Mouse (Mus musculus) embryo, embryonic 10 days (tissue): ENCODE results near the gene Cpsf2.
A peak's percentile ranks its signal among the peaks of the same experiment; 100 is the strongest.
"Not testable (repeated sequence)": the region's sequence is repeated elsewhere in the genome, so short reads cannot be mapped to it uniquely, and the experiment has no call there.

Source experiments
- DNase-seq: peaks from one replicate; pipeline ENCODE4 v3.0.0-alpha.2; 2015; ENCODE audit warnings: low spot score

The Cpsf2 gene

GRCm38 (mm10) chr12:101975601-101976571, at the start of gene Cpsf2:
Cpsf2 (plus strand) TSS chr12:101975988.
- DNase-seq: peak; percentile 88

DNA sequence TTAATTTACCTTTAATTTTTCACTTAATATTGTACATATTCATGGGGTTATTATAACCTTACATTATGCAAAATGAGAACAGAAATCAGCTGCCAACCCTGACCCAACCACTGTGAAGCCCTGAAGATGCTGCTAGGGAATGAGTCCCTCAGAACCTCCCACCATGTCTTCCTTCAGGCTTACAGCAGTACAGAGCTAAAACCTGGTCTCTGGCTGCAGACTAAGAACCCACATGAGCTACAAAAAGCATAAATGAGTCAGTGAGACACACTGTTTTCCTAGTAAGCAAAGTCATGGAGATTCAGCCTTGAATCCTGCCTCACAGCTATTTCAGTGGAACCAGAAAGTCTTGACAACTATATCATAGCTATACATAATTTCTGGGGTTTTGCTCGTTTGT, 47.4 kb upstream of the Cpsf2 start:
- no peak for DNase-seq

- DNase-seq: no peak
Measured at GRCm38 (mm10) chr12:101935223-101935622, 40.6 kb upstream of the Cpsf2 start.

DNA sequence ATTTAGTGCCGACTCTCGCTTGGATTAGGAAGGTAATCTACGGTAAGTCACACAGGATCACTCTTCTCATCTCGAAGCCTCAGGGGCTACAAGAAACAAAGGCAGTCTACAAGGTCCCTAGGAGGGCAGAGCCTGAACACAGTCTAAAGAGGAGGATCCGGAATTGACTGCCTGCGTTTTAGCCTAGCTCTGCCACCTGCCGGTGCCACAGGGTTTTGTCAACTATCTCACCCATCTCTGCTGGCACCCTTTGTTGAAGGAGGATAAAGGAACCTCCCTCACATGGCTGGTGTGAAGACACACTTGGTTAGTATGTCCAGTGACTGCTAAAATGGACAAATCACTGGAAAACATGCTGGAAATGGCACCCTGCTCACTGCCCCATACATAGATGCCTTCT, 38.2 kb upstream of the Cpsf2 start:
- DNase-seq: no peak

DNA sequence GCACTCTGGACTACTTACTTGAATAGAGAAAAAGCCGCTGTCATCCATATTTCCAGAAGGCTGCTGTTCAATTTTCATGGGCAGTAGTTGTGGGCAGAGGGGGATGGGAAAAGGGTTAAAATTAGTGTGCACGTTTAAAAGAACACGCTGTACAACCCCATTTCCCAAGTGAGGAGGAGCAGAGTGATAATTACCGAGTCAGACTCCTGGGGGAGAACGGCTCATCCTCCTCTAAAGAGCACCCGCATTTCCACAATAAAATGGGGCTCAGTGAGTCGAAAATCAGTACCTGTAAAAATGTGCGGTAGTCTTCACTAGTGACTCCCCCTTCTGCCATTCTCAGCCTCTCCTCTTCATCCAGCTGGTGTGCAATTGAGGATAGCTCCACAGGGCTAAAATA, 27.8 kb upstream of the Cpsf2 start:
- no peak for DNase-seq

GRCm38 (mm10) chr12:101948801-101949200, 27.0 kb upstream of the Cpsf2 start:
- no peak for DNase-seq

DNA sequence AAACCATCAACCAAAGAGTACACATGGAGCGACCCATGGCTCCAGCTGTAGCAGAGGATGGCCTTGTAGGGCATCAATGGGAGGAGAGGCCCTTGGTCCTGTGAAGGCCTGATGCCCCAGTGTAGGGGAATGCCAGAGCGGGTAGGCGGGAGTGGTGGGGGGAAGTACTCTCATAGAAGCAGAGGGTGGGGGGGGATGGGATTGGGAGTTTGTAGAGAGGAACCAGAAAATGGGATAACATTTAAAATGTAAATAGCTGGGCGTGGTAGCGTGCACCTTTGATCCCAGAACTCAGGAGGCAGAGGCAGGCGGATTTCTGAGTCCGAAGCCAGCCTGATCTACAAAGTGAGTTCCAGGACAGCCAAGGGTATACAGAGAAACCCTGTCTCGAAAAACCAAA, 20.0 kb upstream of the Cpsf2 start:
- not testable (repeated sequence) for DNase-seq

- peak; percentile 24 for DNase-seq
Measured at GRCm38 (mm10) chr12:101957079-101957941, 18.5 kb upstream of the Cpsf2 start.

DNA sequence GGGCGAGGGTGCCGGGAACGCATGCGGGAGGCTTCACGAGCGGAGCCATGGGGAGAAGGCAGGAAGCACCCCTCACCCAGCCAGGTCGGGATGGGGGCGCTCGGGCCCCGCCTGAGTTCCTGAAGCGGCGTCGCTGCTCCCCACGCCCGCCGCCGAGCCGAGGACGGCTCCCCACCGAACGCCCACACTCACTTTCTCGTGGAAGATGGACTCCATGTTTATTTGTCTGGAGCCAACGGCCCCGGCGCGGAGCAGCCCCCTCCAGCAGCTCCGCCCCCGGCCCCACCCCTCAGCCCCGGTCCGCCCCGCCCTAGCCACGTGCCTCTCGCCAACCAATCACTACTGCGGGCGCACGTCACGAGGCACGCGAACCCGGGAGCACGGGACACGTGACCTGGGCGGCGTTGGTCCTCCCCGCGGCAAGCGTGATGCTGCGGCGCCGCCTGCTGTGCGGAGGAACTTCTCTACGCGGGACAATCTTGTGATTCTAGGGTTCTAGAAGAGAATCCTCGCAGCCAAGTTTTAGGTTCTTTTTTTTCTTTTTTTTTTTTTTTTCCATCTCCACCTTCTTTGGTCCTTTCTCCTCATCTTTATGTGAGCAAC, 17.7 kb upstream of the Cpsf2 start, which contains the start of gene Atxn3:
Gene Atxn3, minus strand, starts transcription at position 305 of the 603 bp plus-strand sequence.
- DNase-seq: peak; percentile 99

GRCm38 (mm10) chr12:101958556-101958955, 17.2 kb upstream of the Cpsf2 start:
- DNase-seq: no peak

- not testable (repeated sequence) for DNase-seq
Measured at GRCm38 (mm10) chr12:101958960-101959780, 16.6 kb upstream of the Cpsf2 start.

GRCm38 (mm10) chr12:101971311-101971710, 4.5 kb upstream of the Cpsf2 start:
- no peak for DNase-seq

- DNase-seq: no peak
Measured at GRCm38 (mm10) chr12:101972230-101972629, 3.6 kb upstream of the Cpsf2 start.

GRCm38 (mm10) chr12:101974571-101974970, 1.2 kb upstream of the Cpsf2 start:
- no peak for DNase-seq

GRCm38 (mm10) chr12:101975167-101975600, 604 bp upstream of the Cpsf2 start:
- DNase-seq: no peak

- no peak for DNase-seq
Measured at GRCm38 (mm10) chr12:101976651-101977403, 1.0 kb downstream of the Cpsf2 start.

GRCm38 (mm10) chr12:101977404-101977915, 1.7 kb downstream of the Cpsf2 start:
- DNase-seq: no peak

DNA sequence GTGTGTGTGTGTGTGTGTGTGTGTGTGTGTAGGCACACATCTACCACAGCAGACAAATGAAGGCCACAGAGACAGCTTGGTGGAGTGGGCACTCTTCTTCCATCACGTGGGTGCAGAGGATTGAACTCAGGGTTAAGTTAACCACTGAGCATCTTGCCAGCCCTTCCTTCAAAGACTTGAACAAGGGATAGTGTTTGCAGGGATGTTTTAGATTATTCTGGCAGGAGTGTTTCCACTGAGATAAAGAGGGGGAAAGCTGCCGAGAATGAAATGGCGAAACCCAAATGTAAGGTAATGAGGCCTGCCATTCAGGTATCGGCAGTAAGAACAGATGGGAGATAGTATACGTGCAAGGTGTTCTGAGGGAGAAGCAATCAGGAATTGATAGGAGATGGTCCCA, 2.4 kb downstream of the Cpsf2 start:
- no peak for DNase-seq

- DNase-seq: no peak
Measured at GRCm38 (mm10) chr12:101978588-101978987, 2.8 kb downstream of the Cpsf2 start.

DNA sequence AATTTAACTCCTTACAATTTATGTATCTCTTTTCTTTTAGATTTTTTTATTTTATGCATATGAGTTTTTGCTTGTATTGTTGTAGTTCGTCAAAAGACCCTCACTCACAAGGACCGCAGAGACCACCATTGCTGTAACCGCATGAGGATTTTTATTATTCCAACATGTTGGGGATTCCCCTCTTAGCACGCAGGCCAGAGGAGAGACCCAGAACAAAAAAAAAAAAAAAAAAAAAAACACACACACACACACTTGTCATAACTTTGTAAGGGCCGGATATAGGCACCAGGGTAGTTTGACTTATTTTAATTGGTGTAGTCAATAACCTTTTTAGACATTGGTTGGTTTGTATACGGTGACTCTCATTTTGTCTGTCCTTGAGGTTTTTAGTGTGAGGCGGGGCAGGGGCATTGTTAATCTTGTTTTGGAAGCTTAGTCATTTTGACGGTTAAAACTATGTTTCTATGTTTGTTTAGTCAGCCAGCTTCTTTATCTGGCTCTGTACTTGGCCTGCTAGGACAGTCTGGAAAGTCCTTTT, 3.5 kb downstream of the Cpsf2 start:
- DNase-seq: no peak
